Mouse (Mus musculus) stomach, postnatal 0 days (tissue): ENCODE results near the gene 4932438H23Rik.

Experiments
- CTCF ChIP-seq: IDR thresholded peaks from 2 replicates; pipeline ENCODE4 v1.5.1; 2016; ENCODE audit warnings: antibody characterized with exemption, low read depth, mild to moderate bottlenecking, moderate library complexity
- EP300 ChIP-seq: optimal IDR thresholded peaks from 2 replicates; pipeline ENCODE3; 2016; ENCODE audit warnings: antibody characterized with exemption

GRCm38 (mm10) chr16:91110999-91111535, 16.1 kb upstream of the 4932438H23Rik start:
- no peak for TF ChIP-seq EP300
- no peak for TF ChIP-seq CTCF
